Mouse (Mus musculus): ENCODE results near the gene Sstr2. TPM values are rescaled to one million over a fixed set of nuclear protein-coding genes. Genes with fewer than 3 reads are reported as not detected.

Gene Sstr2
- total RNA-seq, 1 experiment from 2014 or later: not detected

DNA sequence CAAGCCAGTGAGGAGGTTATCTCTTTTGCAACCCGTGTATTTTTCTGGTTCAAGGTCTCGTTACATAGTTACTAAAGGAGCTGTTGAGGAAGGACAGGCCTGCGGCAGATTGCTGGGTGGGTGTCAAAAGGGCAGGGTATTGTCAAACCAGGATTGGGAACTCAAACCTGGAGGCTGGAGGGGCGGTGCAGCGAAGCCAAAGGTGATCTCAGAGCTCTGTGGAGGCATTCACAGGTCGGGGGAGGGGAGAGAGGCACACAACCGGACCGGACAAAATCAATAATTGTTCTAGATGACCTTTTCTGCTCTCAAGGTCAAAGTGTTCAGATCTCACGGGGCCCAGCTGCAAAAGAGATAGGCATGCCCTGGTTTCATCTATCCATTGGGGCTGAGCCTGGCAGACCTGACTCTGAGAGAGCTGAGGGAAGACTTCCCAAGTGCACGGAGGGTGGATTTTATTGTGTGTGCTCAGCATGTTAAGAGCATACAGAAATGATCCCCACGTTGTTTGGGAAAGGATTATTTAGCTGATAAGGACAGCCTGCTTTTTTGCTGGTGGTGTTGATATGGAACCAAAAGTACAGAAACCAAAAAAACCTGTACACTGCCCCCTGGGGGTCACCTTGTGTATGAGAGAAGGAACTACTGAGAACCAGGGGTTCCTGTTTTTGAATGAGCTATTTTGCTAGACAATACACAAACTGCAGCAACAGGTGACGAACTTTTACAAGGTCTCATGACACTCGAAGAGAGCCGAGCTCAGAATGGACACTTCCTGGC, 1.8 kb upstream of the Sstr2 start:
- ATAC-seq (ENCODE audit: extremely low read depth, insufficient number of reproducible peaks, low FRiP score, poor library complexity, severe bottlenecking): peak; percentile 74

DNA sequence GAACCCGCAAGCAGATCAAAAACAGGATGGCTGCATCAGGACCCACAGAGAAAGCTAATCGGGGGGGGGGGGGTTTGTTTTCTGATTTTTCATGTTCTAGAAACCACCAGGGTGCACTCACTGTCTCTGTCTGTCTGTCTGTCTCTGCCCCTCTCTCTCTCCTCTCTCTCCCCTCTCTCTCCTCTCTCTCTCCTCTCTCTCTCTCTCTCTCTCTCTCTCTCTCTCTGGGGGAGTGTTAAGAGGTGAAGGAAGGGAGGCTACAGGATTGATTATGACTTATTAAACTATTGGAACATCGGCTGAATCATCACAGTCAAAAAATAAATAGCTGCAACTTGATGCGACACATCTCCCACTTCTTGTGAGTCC, 855 bp upstream of the Sstr2 start:
- ATAC-seq (ENCODE audit: extremely low read depth, insufficient number of reproducible peaks, low FRiP score, poor library complexity, severe bottlenecking): no peak

DNA sequence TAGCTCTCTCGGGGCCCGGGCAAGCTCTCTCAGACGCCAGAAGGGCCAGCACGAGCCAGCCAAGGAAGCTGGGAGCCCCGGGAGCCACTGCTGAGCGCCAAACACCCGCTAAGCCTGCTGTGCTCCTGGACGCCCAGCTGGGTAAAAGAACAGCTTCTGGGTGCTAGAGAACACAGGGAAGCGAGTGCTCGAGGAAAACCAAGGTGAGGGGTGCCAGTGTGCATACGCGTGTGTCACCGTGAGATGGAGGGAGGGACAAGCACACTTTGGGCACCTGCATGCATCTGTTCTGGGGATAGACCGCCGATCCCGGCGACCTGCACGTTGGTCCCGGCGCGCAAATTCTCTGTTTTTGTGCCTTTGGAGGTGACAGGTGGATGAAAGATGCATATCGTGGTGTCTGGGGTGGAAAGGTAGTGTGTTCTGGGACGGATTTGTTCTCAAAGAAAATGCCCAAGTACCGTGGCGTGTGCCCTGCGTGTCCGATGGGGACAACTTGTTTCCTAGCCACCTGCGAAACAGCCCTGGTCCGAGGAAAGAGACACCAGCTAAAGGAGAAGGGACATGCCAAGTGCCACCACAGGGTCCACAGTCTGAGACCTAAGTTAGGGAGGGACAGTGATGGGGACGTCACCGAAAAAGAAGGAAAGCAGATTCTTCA, 408 bp downstream of the Sstr2 start:
- no peak for ATAC-seq (ENCODE audit: extremely low read depth, insufficient number of reproducible peaks, low FRiP score, poor library complexity, severe bottlenecking)

DNA sequence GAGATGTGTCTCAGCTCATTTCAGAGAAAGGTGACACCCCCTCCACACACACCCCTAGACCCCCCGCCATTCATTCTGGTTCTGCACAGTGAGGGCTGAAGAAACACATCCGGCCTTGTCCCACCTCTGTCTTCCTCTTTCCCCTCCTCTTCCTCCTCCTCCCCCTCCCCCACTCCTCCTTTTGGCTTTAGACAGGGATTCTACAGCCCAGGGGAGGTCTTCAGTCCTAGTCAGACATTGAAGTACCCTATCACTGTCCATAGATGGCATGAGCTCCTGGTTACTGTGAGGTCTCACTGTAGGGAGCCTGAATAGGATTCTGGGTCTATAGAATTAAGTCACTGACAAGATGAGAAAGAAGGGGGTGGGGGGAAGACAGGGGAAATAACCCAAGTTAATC, 1.9 kb downstream of the Sstr2 start:
- no peak for ATAC-seq (ENCODE audit: extremely low read depth, insufficient number of reproducible peaks, low FRiP score, poor library complexity, severe bottlenecking)

DNA sequence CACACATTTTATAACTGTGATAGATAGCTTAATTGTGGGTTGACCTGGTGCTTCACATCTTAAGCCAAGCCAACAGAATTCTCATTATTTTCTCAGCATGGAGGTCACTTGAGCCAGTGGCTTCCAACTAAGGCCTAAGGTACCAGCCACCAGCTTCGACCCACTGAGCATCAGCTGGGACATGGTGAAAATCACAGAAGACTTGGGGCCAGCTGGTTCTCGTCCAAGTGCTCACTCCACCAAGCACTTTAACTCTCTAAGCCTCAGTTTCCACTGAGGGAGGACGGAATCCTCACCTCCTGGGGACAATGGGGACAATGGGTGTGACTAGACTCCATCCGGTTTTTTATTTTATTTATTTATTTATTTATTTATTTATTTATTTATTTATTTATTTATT, 2.9 kb downstream of the Sstr2 start:
- no peak for ATAC-seq (ENCODE audit: extremely low read depth, insufficient number of reproducible peaks, low FRiP score, poor library complexity, severe bottlenecking)

DNA sequence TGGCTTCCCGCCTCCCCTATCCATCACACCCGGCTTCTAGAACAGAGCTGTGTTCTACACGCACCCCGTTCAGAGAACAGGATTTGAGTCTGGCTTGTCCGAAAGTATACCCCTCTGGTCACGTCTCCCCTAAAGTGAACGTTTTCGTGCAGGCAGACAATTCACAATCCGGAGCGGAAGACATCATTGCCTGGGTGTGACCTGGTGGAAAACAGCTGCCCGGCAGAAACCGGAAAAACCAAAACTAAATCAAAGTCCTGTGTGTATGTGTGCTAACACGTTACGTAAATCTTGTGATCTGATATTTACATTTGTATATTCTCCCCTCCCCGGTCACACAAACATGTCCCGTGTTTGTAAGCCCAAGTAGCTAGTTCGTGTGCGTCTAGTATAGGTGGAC, 6.3 kb downstream of the Sstr2 start:
- ATAC-seq (ENCODE audit: extremely low read depth, insufficient number of reproducible peaks, low FRiP score, poor library complexity, severe bottlenecking): no peak

DNA sequence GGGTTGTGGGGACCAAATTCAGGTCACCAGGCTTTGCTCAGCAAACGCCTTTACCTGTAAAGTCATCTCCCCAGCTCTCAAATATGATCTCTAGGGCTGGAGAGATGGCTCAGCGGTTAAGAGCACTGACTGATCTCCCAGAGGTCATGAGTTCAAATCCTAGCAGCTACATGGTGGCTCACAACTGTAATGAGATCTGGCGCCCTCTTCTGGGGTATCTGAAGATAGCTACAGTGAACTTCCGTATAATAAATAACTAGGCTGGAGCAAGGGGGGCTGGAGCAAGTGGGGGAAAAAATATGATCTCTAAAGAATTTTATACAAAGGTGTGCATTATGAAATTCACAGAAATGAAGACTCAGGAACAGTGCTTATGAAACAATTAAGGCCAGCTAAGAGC, 8.6 kb downstream of the Sstr2 start:
- no peak for ATAC-seq (ENCODE audit: extremely low read depth, insufficient number of reproducible peaks, low FRiP score, poor library complexity, severe bottlenecking)

DNA sequence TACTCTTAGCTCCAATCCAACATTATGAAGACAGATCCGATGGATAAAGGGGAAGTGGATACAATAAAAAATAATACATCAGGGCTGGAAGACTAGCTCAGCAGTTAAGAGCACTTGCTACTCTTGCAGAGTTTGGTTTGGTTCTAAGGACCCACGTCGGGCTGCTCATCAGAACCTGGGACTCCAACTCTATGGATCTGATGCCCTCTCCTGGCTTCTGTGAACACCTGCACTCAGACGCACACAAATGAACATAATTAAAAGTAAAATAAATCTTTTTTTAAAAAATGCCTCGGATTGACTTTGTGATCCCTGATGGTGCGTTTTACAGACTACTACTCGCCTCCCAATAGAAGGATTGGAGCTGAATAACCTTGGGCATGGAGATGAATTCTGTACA, 11.5 kb downstream of the Sstr2 start:
- ATAC-seq (ENCODE audit: extremely low read depth, insufficient number of reproducible peaks, low FRiP score, poor library complexity, severe bottlenecking): no peak

DNA sequence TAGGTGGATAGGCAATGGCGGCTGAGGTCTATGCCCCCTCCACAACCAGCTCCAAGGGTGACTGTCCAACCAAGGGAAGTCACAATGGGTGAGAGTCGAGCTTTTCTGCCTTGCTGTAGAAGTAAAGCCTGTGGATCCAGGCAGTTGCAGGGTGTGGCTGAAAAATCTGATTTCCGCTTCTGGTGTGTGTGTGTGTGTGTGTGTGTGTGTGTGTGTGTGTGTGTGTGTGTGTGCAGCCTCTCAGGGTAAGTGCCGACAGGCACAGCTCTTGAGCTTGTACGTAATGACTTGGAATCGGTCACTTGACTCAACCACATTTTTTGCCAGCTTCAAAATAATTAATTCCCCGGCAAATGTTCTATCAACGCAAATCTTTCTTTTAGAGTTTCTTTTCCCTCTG, 12.2 kb downstream of the Sstr2 start:
- no peak for ATAC-seq (ENCODE audit: extremely low read depth, insufficient number of reproducible peaks, low FRiP score, poor library complexity, severe bottlenecking)

DNA sequence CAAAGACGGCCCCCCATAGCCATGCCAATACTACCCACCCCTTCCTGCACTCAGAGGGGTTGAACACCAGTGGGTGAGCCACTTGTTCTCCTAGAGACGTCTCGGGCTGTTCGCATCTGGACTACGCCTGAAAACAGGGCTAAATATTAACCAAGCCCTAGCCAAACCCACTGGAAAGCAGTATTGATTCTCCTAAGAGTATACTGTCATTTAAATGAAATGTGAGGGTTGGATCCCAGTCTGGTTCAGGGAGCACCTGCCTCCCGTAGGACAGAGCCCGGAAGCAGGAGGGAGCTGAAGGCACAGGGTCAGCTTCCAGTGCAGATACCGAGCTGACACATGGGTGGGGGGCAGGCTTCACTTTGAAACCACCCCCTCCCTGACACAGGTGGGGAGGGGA, 12.7 kb downstream of the Sstr2 start:
- no peak for ATAC-seq (ENCODE audit: extremely low read depth, insufficient number of reproducible peaks, low FRiP score, poor library complexity, severe bottlenecking)

DNA sequence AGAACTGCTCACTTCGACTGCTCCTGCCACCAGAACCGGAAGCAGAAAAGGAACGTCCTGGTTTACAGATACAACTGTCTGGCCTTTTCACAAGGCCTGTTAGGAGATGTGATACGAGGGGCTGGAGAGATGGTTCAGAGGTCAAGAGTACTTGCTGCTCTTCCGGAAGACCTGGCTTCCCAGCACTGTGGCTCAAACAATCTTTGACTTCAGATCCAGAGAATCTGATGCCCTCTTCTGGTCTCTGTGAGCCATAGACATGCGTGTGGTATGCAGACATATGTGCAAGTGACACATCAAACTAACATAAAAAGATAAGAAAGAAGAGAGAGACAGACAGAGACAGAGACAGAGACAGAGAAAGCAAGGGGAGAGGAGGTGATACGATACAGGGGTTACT, 13.2 kb downstream of the Sstr2 start:
- ATAC-seq (ENCODE audit: extremely low read depth, insufficient number of reproducible peaks, low FRiP score, poor library complexity, severe bottlenecking): no peak

DNA sequence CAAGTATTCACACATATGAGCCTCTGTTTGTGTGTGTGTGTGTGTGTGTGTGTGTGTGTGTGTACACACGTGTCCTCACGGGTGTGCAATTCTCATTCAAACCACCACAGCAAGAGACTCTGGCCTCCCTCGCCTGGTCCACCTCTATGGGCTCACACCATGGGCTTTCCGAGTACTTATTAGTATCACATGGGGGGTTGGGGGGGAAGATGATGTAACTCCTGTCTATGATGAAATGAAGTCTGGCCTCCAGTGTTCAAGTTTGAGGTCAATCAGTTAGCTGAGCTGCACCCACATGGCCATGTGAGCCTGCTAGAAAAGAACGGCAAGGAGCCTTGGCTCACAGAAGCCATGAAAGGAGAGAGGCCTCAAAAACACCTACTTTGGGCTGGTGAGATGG, 14.3 kb downstream of the Sstr2 start:
- ATAC-seq (ENCODE audit: extremely low read depth, insufficient number of reproducible peaks, low FRiP score, poor library complexity, severe bottlenecking): no peak

DNA sequence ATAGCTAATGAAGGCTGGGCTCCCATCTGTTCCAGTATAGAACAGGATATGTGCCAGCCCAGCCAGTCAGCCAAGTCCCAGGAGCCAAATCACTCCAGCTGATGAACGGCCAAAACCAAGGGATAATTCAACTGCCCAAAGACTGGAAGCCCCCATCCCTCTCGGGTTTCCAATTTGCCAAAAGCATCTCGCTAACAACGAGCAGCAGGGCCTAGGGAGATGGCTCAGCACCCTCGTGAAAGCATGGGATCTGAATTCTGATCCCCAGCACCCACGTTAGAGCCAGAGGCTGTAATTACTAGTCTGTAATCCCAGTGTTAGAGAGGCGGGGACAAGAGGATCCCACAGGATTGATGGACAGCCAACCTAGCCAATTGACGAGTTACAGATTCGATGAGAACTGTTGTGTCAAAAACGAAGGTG, 15.6 kb downstream of the Sstr2 start:
- no peak for ATAC-seq (ENCODE audit: extremely low read depth, insufficient number of reproducible peaks, low FRiP score, poor library complexity, severe bottlenecking)

DNA sequence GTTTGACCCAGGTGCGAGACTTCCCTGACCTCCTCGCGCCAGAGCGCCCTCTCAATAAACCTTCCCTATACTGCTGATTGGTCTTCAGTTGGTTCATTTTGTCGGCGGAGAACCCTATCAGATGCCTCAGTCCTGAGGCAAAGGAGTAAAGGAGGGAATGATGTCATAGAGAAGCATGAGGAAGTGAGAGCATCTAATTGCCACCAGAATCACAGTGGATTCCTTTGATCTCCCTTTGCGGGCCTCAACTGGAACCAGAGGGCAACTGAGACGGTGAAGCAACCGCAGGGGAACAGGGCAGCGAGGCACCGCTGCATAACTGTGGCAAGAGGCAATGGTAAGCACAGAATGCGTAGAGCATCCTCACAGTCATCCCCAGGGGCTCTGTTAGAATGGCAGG, 19.5 kb downstream of the Sstr2 start:
- no peak for ATAC-seq (ENCODE audit: extremely low read depth, insufficient number of reproducible peaks, low FRiP score, poor library complexity, severe bottlenecking)

DNA sequence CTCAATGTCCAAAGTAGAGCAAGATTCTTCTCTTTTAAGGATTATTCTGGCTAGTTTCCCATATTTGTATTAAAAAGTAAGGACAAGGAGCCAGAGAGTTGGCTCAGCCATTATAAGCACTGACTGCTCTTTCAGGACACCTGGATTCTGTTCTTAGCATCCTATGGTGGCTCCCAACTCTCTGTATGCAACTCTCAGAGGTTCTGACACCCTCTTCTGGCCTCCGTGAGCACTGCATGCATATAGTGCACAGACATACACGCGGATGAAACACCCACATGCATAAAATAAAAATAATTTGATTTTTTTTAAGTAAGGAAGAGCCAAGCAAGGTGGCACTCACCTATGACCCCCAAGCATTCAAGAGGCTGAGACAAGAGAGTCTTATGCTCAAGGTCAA, 26.0 kb downstream of the Sstr2 start:
- no peak for ATAC-seq (ENCODE audit: extremely low read depth, insufficient number of reproducible peaks, low FRiP score, poor library complexity, severe bottlenecking)

DNA sequence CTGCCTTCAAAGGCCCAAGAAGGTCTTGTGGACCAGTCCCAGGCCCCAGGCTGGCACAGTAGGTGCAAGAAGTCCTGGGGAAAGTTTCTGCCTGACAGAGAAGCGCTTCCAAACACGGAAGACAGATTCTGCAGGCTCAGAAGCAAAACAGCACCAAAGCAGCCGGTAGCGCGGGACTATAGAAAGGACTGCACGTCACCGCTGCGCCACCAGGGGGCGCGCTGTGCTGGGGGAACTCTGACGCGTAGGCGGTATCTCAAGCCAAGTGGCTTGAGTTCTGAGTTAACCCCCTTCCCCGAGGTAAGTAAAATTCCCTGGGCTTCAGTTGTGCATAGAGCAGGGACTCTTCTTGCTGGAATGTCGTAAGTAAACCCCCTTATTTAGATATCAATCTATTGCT, 29.0 kb downstream of the Sstr2 start:
- ATAC-seq (ENCODE audit: extremely low read depth, insufficient number of reproducible peaks, low FRiP score, poor library complexity, severe bottlenecking): peak; percentile 78

DNA sequence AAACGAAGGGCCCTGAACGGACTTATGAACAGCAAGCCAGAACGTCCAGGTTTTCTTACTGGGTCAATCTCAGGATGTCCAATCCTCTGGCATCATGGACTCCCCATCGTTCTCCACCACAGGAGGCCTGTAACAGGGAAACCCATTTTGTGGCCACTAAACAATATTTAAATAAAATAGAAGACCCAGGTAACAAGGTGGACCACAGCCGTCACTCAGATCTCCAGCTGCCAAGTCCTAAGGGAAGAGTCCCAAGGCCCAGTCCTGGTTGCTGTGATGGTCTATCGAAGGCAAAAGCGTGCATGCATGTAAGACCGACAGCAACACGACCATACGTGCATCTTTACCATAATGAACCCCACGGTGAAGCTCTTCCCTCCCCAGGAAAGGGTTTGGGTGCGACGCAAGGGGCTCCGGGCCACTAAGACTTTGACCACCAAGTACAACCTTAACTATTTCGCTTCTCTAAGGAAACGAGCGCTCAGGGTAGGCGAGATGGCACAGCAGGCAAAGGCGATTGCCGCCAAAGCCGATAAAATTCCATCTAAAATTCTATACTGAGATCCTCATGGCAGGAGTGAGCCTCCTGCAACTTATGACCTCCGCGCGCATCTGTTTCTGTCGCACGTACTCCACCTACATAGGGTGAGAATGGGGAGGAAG, 29.7 kb downstream of the Sstr2 start, which contains the start of gene Cog1:
Gene Cog1 (plus strand): TSS at position 480 of the 663 bp plus-strand sequence.
- no peak for ATAC-seq (ENCODE audit: extremely low read depth, insufficient number of reproducible peaks, low FRiP score, poor library complexity, severe bottlenecking)

DNA sequence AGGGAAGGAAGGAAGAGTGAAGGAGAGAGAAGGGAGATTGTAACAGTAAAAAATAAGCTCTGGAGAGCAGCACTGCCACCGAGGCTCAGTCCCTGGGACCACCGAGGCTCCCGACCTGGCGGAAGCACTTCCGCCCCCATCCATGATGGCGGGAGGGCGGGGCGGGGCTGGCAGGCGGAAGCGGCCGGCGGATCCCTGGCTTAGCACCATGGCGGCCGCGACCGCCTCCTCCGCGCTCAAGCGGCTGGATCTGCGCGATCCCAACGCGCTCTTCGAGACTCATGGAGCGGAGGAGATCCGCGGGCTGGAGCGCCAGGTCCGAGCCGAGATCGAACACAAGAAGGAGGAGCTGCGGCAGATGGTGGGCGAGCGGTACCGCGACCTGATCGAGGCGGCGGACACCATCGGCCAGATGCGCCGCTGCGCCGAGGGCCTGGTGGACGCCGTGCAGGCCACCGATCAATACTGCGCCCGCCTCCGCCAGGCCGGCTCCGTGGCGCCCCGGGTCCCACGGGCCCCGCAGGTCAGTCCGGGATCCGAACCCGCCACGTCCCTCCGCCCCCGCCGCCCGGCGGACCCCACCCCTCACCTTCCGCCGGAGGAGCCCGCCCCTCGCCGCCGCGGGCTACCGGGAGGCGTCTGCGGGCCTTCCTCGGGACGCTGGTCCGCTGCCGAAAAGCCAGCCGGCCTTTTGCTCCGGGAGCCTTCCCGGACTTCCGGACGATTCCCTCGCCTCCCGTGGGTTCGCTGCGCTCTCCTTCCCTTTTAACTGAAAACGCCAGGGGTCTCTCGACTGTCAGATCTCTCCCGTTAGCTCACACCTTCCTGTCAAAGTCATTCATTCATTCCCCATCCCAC, 30.4 kb downstream of the Sstr2 start, which contains the start of gene Slc39a11:
Gene Slc39a11 (minus strand): TSS at position 727 of the 858 bp plus-strand sequence.
- peak; percentile 52 for ATAC-seq (ENCODE audit: extremely low read depth, insufficient number of reproducible peaks, low FRiP score, poor library complexity, severe bottlenecking)

DNA sequence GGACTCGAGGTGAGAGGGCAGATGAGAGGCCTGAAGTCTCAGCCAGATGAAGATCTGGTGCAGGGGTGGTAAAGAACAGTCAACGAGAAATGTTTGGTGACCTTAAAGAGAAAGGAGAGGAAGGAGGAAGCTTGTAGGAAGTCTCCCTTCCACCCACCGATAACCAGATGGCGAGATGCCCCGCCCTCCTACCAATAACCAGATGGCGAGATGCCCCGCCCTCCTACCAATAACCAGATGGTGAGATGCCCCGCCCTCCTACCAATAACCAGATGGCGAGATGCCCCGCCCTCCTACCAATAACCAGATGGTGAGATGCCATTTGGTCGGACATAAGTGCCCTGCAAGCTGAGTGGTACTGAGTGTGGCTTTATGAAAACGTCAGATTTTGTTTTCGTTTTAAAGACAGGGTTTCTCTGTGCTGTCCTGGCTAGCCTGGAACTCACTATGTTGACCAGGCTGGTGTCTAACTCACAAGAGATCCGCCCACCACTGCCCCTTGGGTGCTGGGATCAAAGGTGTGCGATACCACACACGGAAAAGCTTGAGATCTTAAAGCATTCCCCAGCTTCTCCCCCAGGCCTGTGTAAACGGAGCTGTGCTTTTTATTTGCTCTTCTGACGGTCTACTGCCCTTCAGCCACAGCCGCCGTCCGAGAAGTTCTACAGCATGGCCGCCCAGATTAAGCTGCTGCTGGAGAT, 32.2 kb downstream of the Sstr2 start:
- no peak for ATAC-seq (ENCODE audit: extremely low read depth, insufficient number of reproducible peaks, low FRiP score, poor library complexity, severe bottlenecking)

All from neutrophil, adult 5-6 weeks (primary cell).